Mouse (Mus musculus): ENCODE measurements around the gene Fam161a. TPM values are rescaled to one million over a fixed set of nuclear protein-coding genes. Genes with fewer than 3 reads are reported as not detected.

The Fam161a gene
- 14.9 and 17.4 TPM in 2 replicates for polyA plus RNA-seq (2012; rRNA removed)

DNA sequence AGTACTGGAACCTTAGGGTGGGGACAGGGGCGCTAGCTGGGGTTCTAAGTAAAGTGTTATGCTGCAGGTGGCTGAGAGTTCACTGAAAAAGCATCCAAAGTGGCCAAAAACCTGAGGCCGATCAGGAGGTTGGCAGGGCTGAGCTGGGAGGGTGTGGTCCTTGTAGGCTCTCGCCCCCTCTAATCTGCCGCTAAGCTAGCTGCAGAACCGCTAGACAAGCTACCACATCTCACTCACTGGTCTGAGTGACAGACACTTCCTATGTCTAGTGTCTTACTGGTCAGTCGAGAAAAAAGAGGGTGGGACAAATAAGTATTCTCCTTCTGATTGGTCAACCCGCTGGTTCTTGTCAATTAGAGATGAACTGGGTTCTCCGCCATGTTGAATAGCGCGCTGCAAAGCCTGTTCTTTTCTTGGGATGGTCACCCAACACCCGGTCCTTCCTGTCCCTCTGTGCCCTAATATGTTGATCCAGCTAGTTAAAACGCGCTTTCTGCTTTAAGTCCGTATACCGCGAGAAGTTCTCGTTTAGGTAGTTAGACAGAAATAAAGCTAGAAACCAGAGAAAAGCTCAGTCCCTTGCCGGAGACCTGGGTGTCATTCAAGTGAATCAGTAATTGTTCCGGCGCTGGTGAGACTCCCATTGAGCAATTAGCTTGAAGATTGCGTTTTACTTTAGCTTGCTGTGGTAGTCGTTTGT is at the start of gene Fam161a:
Gene Fam161a (plus strand): TSS at position 51 of the 700 bp plus-strand sequence.
- DNase-seq (ENCODE audit: low spot score), result peak; percentile 31

DNA sequence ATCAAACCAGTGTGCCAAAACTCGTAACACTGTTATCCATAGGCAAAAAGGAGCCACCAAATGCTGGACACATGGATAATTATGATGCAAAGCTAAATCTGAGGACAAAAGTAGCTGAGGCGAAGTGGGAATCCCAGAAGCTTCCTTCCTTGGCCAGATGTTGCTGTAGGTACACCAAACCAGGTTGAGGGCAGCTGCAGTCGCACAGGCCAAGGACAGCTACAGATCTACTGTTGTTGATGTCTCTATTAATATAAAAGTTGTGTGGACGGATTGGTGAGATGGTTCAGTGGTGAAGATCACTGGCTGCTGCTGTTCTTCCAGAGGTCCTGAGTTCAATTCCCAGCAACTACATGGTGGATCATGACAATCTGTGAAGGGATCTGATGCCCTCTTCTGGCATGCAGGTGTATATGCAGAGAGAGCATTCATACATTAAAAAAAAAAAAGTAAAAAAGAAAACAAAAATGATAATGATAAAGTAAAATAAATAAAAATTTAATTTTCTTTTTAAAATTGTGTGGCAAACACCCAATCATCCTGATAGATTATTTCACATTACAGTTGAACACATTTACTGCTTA is 49.4 kb upstream of the Fam161a start:
- DNase-seq (ENCODE audit: low spot score), result no peak

DNA sequence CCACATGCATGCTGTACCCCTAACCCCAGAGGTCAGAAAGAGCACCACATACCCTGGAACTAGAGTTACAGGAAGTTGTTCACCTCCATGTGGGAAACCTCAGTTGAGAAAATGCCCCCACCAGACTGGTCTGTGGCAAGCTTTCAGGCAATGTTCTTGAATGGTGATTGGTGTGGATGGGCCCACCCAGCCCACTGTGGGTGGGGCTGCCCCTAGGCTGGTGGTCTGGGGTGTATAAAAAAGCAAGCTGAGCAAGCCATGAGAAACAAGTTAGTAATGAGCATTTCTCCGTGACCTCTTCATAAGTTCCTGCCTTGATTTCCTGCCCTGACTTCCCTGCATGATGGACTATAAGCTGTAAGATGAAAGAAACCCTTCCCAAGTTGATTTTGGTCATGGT is 45.2 kb upstream of the Fam161a start:
- no peak for DNase-seq (ENCODE audit: low spot score)

DNA sequence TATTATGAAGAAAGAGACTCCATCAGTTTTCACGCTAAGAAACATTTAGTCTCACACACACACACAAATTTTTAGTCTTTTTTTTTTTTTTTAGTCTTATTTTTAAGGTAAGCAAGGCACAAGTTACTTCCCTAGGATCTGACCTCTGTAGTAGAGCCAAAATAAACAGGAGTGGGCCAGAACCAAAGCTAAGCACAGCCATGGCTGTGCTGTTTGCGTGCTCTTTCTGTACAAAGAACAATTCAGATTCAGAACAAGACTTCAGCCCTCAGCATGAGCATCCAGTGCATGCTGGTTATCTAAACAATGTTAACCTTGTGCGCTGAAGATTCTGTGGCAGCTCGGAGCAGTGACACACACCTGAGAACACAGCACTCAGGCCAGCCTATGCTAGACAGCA is 42.9 kb upstream of the Fam161a start:
- no peak for DNase-seq (ENCODE audit: low spot score)

DNA sequence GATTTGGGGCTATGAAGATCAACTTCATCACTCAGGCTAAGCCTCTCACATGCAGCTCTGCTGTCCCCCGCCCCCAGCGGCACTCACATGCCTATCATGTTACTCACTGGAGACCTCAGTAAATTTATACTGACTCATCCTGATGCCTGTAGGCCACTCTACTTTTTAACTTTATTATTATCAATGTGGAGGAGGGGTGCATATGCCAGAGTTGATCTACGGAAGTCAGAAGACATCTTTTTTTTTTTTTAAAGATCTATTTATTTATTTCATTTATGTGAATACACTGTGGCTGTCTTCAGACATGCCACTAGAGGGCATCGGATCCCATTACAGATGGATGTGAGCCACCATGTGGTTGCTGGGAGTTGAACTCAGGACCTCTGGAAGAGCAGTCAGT is 41.8 kb upstream of the Fam161a start:
- DNase-seq (ENCODE audit: low spot score), result no peak

DNA sequence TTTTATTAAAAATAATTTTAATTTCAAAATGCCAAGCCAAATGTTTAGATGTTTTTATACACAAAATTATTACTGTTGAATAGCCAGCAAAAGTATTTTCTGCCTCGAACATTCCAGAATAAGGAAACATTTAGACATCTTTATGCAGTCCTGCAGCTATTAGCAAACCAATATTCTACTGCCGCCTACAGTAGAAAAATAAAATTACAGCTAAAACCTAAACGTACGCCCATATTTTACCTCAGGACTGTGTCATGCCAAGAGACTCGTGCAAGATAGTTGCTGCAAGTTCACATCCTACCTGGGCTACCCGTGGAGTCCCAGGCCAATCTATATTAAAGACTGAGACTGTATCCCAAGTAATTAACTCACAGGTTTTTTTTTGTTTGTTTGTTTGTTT is 37.8 kb upstream of the Fam161a start:
- DNase-seq (ENCODE audit: low spot score), result no peak

DNA sequence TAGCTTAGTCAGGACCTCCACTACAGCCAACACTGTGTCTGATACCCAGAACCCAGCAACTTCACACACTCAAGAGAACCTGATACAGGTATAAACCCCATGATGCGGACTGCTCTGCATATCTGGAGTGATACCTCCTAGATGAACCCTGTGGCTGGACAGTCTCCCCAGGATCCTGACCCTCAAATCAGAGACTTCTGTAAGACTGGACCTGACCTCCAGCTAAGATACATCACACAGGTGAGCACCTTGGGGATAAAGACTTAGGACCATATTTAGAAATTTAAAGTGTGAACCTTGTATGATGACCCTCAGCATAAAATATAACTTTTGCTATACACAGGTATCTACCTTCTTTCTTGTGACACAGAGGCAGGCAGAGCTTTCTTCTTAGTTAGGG is 36.8 kb upstream of the Fam161a start:
- DNase-seq (ENCODE audit: low spot score), result no peak

DNA sequence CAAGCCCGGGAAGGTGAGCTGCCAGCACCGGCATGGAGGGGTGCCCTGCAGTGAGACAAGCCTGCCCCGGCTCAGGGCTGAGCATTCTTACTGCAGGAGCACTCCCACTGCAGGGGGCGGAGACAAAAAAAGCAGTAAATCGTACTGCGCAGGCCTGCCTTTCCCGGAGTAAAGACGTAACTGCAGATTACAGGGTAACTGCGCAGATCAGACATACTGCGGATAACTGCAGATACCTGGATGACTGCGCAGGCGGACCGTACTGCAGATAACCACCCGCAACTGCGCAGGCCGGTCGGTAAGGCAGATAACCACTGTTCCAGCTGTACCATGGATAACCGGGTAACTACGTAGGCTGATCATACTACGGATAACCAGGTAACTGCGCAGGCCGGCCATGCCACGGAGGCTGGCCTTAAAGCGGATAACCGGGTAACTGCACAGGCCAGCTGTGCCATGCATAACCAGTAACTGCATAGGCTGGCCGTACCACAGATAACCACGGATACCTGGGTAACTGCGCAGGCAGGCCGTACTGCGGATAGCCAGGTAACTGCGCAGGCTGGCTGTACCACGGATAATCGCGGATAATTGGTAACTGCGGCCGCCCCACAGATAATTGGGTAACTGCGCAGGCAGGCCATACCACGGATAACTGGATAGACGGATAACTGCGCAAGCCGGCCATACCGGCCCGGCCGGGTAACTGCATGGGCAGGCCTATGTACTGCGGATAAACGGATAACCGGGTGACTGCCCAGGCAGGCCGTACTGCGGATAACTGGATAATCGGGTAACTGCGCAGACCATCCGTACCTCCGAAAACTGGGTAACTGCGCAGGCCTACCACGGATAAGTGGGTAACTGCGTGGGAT is 35.3 kb upstream of the Fam161a start, which contains the start of gene Zrsr1:
Gene Zrsr1 (plus strand): TSS at position 171 of the 875 bp plus-strand sequence.
- DNase-seq (ENCODE audit: low spot score), result peak; percentile 48

DNA sequence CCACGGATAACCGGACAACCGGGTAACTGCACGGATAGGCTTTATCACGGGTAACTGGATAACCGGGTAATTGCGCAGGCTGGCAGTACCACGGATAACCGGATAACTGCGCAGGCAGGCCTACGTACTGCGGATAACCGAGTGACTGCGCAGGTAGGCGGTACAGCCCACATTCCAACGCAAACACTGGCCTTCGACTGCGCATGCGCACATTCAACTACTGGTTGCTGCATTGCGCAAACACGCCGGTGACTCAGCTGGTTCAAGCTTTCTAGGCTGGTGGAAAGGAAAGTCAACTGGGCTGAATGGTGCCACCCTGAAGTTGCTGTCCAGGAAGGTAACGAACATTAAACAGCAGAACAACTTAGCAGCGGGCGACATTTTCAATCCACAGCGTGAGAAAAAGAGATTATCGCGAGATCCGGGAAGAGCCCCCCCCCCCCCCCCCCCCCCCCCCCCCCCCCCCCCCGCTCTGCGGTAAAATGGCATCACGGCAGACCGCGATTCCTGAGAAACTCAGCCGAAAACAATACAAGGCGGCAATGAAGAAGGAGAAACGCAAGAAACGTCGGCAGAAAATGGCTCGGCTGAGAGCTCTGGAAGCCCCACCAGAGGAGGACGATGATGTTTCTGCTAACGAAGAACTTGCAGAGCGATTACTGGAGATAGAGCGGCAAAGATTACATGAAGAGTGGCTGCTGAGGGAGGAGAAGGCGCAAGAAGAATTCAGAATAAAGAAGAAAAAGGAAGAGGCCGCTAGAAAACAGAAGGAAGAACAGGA is 34.4 kb upstream of the Fam161a start:
- DNase-seq (ENCODE audit: low spot score), result peak; percentile 68

DNA sequence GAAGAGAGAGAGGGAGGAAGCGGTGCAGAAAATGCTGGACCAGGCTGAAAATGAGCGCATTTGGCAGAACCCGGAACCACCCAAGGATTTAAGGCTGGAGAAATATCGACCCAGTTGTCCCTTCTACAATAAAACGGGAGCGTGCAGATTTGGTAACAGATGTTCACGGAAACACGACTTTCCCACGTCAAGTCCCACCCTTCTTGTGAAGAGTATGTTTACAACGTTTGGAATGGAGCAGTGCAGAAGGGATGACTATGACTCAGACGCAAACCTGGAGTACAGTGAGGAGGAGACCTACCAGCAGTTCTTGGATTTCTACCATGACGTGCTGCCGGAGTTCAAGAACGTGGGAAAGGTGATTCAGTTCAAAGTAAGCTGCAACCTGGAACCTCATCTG is 33.7 kb upstream of the Fam161a start:
- DNase-seq (ENCODE audit: low spot score), result no peak

DNA sequence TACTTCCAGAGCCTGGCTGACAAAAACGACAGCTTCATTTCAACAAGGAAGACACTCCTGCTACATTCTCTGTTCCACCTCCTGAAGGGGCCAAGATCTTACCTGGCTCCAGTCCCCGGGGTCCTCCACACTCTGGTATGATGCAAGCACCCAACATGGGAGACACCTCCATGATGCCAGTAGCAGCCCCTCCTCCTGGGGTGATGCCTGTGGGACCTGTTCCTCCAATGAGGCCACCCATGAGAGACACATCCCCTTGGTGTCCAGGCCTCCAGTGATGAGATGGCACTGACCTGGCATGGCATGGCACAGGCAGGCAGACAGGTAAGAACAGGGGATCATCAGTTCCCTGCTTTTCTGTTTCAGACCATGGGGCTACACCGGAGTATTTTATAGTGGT is 29.1 kb upstream of the Fam161a start:
- DNase-seq (ENCODE audit: low spot score), result no peak

DNA sequence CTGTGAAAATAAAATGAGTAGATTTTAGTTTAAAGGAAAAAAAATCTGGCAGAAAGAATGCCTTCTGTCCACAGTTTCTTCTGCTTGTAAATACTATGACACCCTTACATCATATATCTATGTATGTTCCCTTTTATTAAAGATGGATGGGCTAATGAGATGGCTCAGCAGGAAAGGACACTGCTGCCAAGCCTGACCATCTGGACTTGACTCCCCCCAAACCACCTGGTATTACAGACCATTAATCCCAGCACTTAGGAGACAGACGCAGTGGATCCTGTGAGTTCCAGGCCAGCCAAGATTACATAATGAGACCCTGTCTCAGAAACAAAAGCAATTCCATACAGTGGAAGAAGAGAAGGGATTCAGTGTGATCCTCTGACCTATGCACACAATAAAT is 28.6 kb upstream of the Fam161a start:
- DNase-seq (ENCODE audit: low spot score), result no peak

DNA sequence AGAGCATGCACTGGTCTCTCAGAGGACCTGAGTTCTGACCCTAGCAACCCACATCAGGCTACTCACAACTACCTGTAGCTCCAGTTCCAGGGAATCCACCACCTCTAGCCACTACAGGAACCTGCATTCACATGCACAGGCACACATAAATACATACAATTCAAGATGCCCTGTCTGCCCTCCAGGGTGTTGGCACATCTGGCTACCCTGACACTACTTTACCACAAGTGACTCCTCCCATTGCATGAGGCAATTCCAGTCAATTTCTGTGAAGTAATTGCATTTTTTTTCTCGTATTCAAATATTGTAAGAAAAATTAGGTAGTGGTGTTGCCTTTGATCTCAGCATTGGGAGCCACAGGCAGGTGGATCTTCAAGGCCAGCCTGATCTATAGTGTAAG is 28.1 kb upstream of the Fam161a start:
- DNase-seq (ENCODE audit: low spot score), result no peak

DNA sequence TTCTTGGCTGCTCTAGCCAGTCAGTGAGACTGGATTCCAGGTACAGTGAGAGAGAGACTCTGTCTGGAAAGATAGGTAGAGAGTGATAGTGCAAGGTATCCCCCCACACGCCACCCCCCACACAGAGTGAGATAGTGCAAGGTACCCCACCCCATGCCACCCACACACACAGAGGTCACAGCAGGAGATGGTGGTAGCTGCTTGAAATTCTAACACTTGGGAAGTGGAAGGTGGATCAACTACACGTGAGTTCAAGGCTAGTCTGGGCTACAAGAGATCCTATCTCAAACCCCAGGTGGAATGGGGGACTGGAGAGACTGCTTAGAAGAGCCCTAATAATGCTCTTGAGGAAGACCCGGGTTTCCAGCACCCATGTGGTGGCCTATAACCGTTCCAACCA is 26.3 kb upstream of the Fam161a start:
- no peak for DNase-seq (ENCODE audit: low spot score)

DNA sequence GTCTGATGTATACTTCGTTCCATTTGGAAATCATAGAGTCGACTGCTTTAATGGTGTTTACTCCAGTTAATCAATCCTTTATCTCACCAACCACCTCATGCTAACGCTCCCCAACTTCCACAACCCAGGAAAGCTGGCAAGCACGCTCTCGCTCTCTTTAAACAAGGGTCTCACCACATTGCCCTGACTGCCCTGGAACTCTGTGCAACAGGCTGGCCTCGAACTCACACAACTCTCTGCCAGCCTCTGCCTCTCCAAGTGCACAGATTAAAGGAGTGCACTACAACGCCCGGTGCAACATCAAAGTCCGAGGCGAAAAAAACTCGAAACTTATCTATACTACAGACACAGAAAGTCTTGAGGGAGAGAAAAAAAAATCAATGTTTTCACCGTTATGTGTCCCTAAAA is 25.8 kb upstream of the Fam161a start:
- DNase-seq (ENCODE audit: low spot score), result no peak

DNA sequence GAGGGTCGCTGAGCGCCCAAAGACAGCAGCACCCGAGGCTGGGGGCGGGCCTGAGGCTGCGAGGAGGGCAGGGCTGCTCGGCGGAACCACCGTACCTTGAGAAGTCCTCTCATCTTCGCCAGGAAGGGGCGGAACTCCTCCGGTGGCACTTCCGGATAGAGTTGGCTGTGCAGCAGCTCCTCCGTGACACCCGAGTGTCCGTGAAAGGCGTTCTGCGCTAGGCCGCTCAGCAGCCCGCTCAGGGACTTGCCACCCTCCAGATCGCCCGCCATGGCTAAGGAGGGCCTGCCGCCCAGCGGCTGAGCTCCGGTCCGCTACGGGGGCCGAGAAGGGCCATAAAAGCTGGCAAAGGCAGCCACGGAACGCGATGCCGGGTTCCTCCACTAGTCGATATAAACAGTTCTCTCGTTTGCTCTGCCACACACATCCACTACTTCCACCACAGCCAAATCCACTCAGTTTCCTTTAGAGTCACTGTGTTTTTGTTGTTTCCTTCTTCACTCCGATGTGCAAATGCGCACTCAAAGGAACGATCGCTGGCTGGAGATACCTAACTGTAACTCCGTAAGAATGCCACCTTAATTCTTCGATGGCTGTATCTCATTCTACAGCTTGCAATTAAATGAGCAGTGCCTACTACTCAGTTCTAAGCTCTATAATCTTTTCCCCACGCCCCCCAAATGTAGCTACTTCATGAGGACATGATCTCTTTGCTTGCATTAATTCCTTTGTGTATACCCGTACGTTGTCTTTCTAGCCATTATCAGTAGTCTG is 25.2 kb upstream of the Fam161a start, which contains the start of the genes Gm28048 and Commd1:
Gene Gm28048 (minus strand): TSS at position 107 of the 774 bp plus-strand sequence.
Gene Commd1 (minus strand): TSS at position 399 of the 774 bp plus-strand sequence.
- peak; percentile 99 for DNase-seq (ENCODE audit: low spot score)

DNA sequence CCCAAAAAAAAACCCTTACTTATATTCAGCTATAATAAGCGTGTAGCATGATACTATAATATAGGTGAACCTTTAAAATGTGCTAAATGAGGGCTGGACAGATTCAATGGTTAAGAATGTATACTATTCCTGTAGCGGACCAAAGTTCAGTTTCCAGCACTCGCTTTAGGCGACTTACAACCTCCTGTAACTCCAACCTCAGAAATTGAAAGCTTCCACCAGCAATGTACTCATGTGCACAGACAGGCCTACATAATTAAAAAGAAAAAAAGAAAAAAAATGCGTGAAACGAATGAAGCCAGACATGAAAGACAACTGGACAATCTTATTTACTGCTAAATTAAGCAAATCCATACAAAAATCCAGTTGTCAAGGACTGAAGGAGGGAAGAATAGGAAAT is 24.5 kb upstream of the Fam161a start:
- no peak for DNase-seq (ENCODE audit: low spot score)

DNA sequence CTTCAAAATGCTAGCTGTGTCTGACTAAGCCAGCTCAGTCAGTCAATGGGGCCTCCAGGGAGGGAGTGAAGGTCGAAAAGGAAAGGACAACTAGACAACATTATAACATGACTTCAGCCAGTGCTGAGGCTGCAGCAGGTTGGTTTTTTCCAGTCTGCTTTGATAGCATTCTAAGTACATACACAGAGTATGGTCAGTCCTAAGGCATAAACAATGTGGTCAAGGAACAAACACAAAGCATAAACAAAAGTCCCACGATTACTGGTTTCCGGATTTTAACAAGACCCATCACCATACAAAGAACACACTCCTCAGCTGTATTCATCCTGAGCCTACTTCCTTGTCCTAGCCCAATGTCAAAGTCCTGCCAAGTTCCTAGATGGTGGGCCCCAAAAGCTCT is 21.8 kb upstream of the Fam161a start:
- no peak for DNase-seq (ENCODE audit: low spot score)

DNA sequence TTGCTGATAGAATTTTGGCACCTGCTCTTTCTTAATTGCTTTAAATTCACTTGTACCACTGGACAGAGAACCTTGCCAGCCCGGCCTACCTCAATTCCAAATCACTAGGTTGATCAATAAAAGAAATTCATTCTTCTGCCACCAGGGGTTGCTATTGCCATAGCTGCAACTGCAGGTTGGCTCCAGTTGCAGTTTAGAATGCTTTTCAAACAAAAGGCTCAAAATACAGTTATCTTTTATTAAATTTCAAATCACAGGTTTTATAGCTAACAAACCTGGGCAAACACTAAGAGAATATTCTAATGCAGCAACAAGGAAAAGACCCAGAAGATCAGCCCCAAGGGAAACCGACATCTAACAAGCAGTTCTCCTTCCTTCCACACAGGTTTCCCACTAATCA is 20.0 kb upstream of the Fam161a start:
- no peak for DNase-seq (ENCODE audit: low spot score)

DNA sequence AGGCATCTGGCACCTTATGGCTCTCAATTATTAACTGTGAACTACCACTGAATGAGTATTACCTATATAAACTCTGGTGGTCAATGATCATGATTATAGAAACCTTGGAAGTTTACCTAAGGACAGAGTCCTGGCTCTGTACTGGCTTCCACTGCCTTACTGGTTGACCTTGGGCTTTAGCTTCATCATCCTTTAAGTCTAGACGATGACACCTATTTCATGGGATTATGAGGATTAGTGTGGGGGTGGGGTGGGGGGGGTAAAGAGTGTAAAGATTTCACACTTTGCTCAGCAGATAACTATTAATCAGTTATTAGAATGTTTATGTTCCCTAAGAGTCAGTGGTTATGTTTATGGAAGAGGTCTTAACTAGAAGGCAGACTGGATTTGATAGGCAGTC is 17.5 kb upstream of the Fam161a start:
- no peak for DNase-seq (ENCODE audit: low spot score)

Measured in urinary bladder, adult 2 months (tissue).